In the genomic region with DNA sequence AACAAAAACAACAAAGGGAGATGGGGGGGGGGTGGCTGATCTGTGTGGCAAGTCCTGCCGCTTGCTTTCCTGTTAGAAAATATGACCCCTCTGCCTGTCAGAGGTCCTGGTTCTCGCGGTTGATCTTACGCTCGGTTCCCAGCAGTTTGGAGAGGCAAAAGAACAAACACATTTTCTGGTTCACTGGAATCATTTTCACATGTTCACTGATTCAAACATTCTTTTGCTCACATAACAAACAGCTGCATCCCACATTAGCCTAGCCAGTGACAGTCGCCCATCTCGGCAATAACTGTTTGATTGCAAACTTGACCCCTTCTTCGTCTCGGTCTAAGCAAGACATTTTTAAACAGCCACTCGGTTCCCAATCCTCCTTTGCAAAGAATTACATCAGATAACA, we compare ENCODE assay signal across 12 mouse cellular contexts.
DNase-seq lines count a peak whose midpoint lies in the region; ATAC-seq and TF ChIP-seq lines count a peak whose summit lies in the region.
"Had no signal": no experiment of that assay in that cellular context is flagged by ENCODE, and none has a peak within 500 bp of the region (broad histone marks: within the 10 kb centered on the region; RNA-seq: fewer than 3 reads in every experiment).

No protein-coding gene starts in this region.

- no peak overlapping the region; the same call in 1 of the 2 replicates for H3K27ac ChIP-seq in kidney, embryonic 16.5 days (ENCODE audit: low read length)
- peak overlapping the region; percentile 79 for H3K27ac ChIP-seq in forebrain, embryonic 10.5 days
- no peak overlapping the region for H3K27ac ChIP-seq in limb, embryonic 14.5 days (replicated peaks; ENCODE audit: low read depth, low read length)
- H3K27ac ChIP-seq in neural tube, embryonic 15.5 days (replicated peaks) = no peak overlapping the region
- no peak overlapping the region for H3K27ac ChIP-seq in liver, embryonic 11.5 days (ENCODE audit: low read depth, low read length)
- H3K27ac ChIP-seq: liver, embryonic 14.5 days had no signal

- H3K4me3 ChIP-seq in kidney, embryonic 16.5 days (ENCODE audit: low read length) = no peak overlapping the region
- peak overlapping the region; percentile 24; the same call in 1 of the 2 replicates for H3K4me3 ChIP-seq in forebrain, embryonic 10.5 days
- H3K4me3 ChIP-seq in limb, embryonic 14.5 days (replicated peaks; ENCODE audit: low read length) = no peak overlapping the region
- no peak overlapping the region for H3K4me3 ChIP-seq in neural tube, embryonic 15.5 days (replicated peaks)
- H3K4me3 ChIP-seq in liver, embryonic 11.5 days (ENCODE audit: low read depth, low read length) = no peak overlapping the region
- H3K4me3 ChIP-seq: erythroblast, embryonic 14.5 days had no signal

- no peaks in the 10 kb centered on the region for H3K36me3 ChIP-seq in kidney, embryonic 16.5 days (ENCODE audit: insufficient read depth, low read length)
- H3K36me3 ChIP-seq in forebrain, embryonic 10.5 days (replicated peaks) = peaks cover 24% of the 10 kb centered on the region
- no peaks in the 10 kb centered on the region for H3K36me3 ChIP-seq in limb, embryonic 14.5 days (ENCODE audit: control insufficient read depth, insufficient read depth, low read length)
- no peaks in the 10 kb centered on the region for H3K36me3 ChIP-seq in neural tube, embryonic 15.5 days
- no peaks in the 10 kb centered on the region for H3K36me3 ChIP-seq in liver, embryonic 11.5 days (ENCODE audit: control insufficient read depth, insufficient read depth, low read length)

- H3K4me2 ChIP-seq in kidney, embryonic 16.5 days (replicated peaks; ENCODE audit: low read depth, low read length) = peak overlapping the region; percentile 24
- H3K4me2 ChIP-seq in limb, embryonic 14.5 days (replicated peaks; ENCODE audit: low read depth, low read length, severe bottlenecking) = peak overlapping the region; percentile 6; the same call in 1 of the 2 replicates
- peak overlapping the region; percentile 22 for H3K4me2 ChIP-seq in neural tube, embryonic 15.5 days
- H3K4me2 ChIP-seq in liver, embryonic 11.5 days = no peak overlapping the region

- H3K9ac ChIP-seq in kidney, embryonic 16.5 days (replicated peaks; ENCODE audit: low read length) = no peak overlapping the region
- no peak overlapping the region for H3K9ac ChIP-seq in limb, embryonic 14.5 days (ENCODE audit: low read depth, low read length, severe bottlenecking)
- no peak overlapping the region for H3K9ac ChIP-seq in neural tube, embryonic 15.5 days (replicated peaks)
- H3K9ac ChIP-seq in liver, embryonic 11.5 days (ENCODE audit: low read depth, low read length) = no peak overlapping the region
- H3K9ac ChIP-seq: liver, embryonic 14.5 days had no signal

- peaks cover 35% of the 10 kb centered on the region for H3K4me1 ChIP-seq in kidney, embryonic 16.5 days (ENCODE audit: insufficient read depth, low read length)
- H3K4me1 ChIP-seq in forebrain, embryonic 10.5 days = peaks cover 89% of the 10 kb centered on the region
- peaks cover 33% of the 10 kb centered on the region for H3K4me1 ChIP-seq in limb, embryonic 14.5 days (ENCODE audit: control insufficient read depth, insufficient read depth, low read length)
- H3K4me1 ChIP-seq in neural tube, embryonic 15.5 days = peaks cover 58% of the 10 kb centered on the region
- no peaks in the 10 kb centered on the region; the same call in 1 of the 2 replicates for H3K4me1 ChIP-seq in liver, embryonic 11.5 days (replicated peaks; ENCODE audit: control insufficient read depth, insufficient read depth, low read length)

- no peak for DNase-seq in kidney, adult 11 months
- peak; percentile 19 for DNase-seq in forebrain, embryonic 10.5 days (ENCODE audit: extremely low spot score, low spot score)
- DNase-seq in limb, embryonic 14.5 days (ENCODE audit: low spot score) = no peak
- DNase-seq in liver, embryonic 11.5 days (ENCODE audit: low spot score) = no peak
- DNase-seq in adipocyte (ENCODE audit: low spot score) = no peak
- no peak for DNase-seq in kidney, postnatal 36 days
- DNase-seq: B cell, adult 2 months; heart, adult 18-20 months had no signal

- no peaks in the 10 kb centered on the region for H3K9me3 ChIP-seq in kidney, embryonic 16.5 days (ENCODE audit: low read length)
- peaks cover 8% of the 10 kb centered on the region; the same call in 1 of the 2 replicates for H3K9me3 ChIP-seq in forebrain, embryonic 10.5 days
- no peaks in the 10 kb centered on the region for H3K9me3 ChIP-seq in limb, embryonic 14.5 days (ENCODE audit: control insufficient read depth, low read length)
- H3K9me3 ChIP-seq in neural tube, embryonic 15.5 days (replicated peaks) = no peaks in the 10 kb centered on the region
- H3K9me3 ChIP-seq in liver, embryonic 11.5 days (ENCODE audit: control insufficient read depth, low read length) = no peaks in the 10 kb centered on the region

- H3K27me3 ChIP-seq in kidney, embryonic 16.5 days (ENCODE audit: insufficient read depth, low read length) = no peaks in the 10 kb centered on the region
- peaks cover 50% of the 10 kb centered on the region for H3K27me3 ChIP-seq in forebrain, embryonic 10.5 days (ENCODE audit: poor library complexity, severe bottlenecking)
- no peaks in the 10 kb centered on the region for H3K27me3 ChIP-seq in limb, embryonic 14.5 days (ENCODE audit: control insufficient read depth, insufficient read depth, low read length)
- H3K27me3 ChIP-seq in neural tube, embryonic 15.5 days (replicated peaks) = no peaks in the 10 kb centered on the region
- H3K27me3 ChIP-seq in liver, embryonic 11.5 days (replicated peaks; ENCODE audit: control insufficient read depth, insufficient read depth, low read length) = no peaks in the 10 kb centered on the region

- no peak for ATAC-seq in kidney, embryonic 16.5 days (ENCODE audit: low FRiP score, low TSS enrichment)
- no peak for ATAC-seq in limb, embryonic 14.5 days (ENCODE audit: low FRiP score, low read depth)
- ATAC-seq in neural tube, embryonic 15.5 days (ENCODE audit: low FRiP score) = no peak
- ATAC-seq in liver, embryonic 11.5 days (replicated peaks; ENCODE audit: low FRiP score) = no peak

- TF ChIP-seq POLR2A in limb, embryonic 14.5 days (IDR thresholded peaks at IDR 0.05; ENCODE audit: borderline replicate concordance, extremely low read depth, insufficient read depth, insufficient read length) = no peak

- WGBS in kidney, embryonic 16.5 days = 17% methylated on average over 10 of the region's 10 CpGs
- 11% methylated on average over 10 of the region's 10 CpGs for whole genome bisulfite sequencing in forebrain, embryonic 10.5 days
- WGBS in limb, embryonic 14.5 days = 24% methylated on average over 10 of the region's 10 CpGs
- 16% methylated on average over 10 of the region's 10 CpGs for WGBS in neural tube, embryonic 15.5 days
- WGBS in liver, embryonic 11.5 days = 56% methylated on average over 10 of the region's 10 CpGs
